Mouse (Mus musculus): ENCODE results near the gene Olfr881.

DNA sequence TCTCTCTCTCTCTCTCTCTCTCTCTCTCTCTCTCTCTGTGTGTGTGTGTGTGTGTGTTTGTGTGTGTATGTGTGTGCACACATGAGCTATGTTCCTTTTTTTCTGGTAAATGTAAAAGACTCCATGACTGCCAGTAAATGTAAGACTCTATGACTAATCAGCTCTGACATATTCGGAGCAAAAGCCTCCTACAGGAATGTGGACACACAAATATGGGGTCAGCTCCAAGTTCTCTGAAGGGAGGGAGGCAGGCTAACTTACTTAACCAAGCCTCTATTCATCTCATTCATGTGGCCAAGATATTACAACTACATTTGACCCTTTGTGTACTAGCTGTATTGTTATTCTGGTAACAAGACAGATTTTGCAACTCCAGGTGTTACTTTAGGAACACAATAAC is 8.4 kb downstream of the Olfr881 start:
- TF ChIP-seq POLR2A (IDR thresholded peaks at IDR 0.05; ENCODE audit: borderline replicate concordance, insufficient read depth, low read length) (no peak), CTCF (IDR thresholded peaks at IDR 0.05; ENCODE audit: borderline replicate concordance, insufficient read depth, low read depth, low read length) (no peak)
